Mouse (Mus musculus) hindbrain, embryonic 16.5 days (tissue): ENCODE results near the gene Flad1. TPM values are rescaled to one million over a fixed set of nuclear protein-coding genes. Genes with fewer than 3 reads are reported as not detected.

ENCODE experiments used
- ATAC-seq: fragments of 200-750 bp; cut with Nextera tagmentation; 2 replicates; pipeline ENCODE4 v1.8.0; 2017; ENCODE audit warnings: moderate TSS enrichment, moderate library complexity
- H3K27ac ChIP-seq: fragments of 300-500 bp; sonication (generic); 2 replicates; pipeline ENCODE4 v1.5.1; 2014; ENCODE audit warnings: low read depth, mild to moderate bottlenecking, control low read depth, low read length, moderate library complexity
- H3K27me3 ChIP-seq: fragments of 300-500 bp; sonication (generic); replicated peaks from 2 replicates; pipeline ENCODE4 v1.6.1; 2014; ENCODE audit warnings: low read length; ENCODE audit not compliant: control insufficient read depth, insufficient read depth
- H3K36me3 ChIP-seq: fragments of 300-500 bp; sonication (generic); 2 replicates; pipeline ENCODE4 v1.6.1; 2014; ENCODE audit warnings: mild to moderate bottlenecking, low read length, moderate library complexity, mixed read lengths; ENCODE audit not compliant: control insufficient read depth, insufficient read depth
- H3K4me1 ChIP-seq: fragments of 300-500 bp; sonication (generic); 2 replicates; pipeline ENCODE4 v1.6.1; 2014; ENCODE audit warnings: low read depth, low read length; ENCODE audit not compliant: control insufficient read depth, insufficient read depth
- H3K4me2 ChIP-seq: fragments of 300-500 bp; sonication (generic); 2 replicates; pipeline ENCODE4 v1.6.1; 2014; ENCODE audit warnings: mild to moderate bottlenecking, low read length, control low read depth, moderate library complexity
- H3K4me3 ChIP-seq: fragments of 300-500 bp; sonication (generic); 2 replicates; pipeline ENCODE4 v1.5.1; 2014; ENCODE audit warnings: mild to moderate bottlenecking, low read length, control low read depth, moderate library complexity
- H3K9ac ChIP-seq: fragments of 300-500 bp; sonication (generic); 2 replicates; pipeline ENCODE4 v1.6.1; 2014; ENCODE audit warnings: low read depth, mild to moderate bottlenecking, control low read depth, low read length, moderate library complexity
- H3K9me3 ChIP-seq: fragments of 300-500 bp; sonication (generic); 2 replicates; pipeline ENCODE4 v1.6.1; 2014; ENCODE audit warnings: mild to moderate bottlenecking, low read length, moderate library complexity; ENCODE audit not compliant: control insufficient read depth
- WGBS: fragments of 180-500 bp; shearing (Covaris S2); extraction: QIAGEN DNeasy Blood & Tissue Kit; methylation state at CpG from one replicate; pipeline ENCODE4 v1.1.7; 2014; 5-methylcytosine and 5-hydroxymethylcytosine counted together
- polyA plus RNA-seq: library from polyadenylated mRNA; unstranded; fragments of >200 nt; fragmentation: Nextera tagmentation; extraction: Ambion mirVana; gene quantifications from 2 replicates; pipeline ENCODE4 v1.2.1, GENCODE M21; 2015

Flad1 gene
- polyA plus RNA-seq, 1 experiment from 2014 or later = 34.7 TPM

- H3K9me3 ChIP-seq = no peaks in the 10 kb centered on the region
- H3K36me3 ChIP-seq = no peaks in the 10 kb centered on the region
- no peak overlapping the region for H3K9ac ChIP-seq
- no peak overlapping the region for H3K4me3 ChIP-seq
- no peak overlapping the region for H3K4me2 ChIP-seq
- peaks cover 27% of the 10 kb centered on the region for H3K4me1 ChIP-seq
- H3K27me3 ChIP-seq = no peaks in the 10 kb centered on the region
- ATAC-seq = no peak
- 54% methylated on average over 2 of the region's 2 CpGs for WGBS
- H3K27ac ChIP-seq = no peak overlapping the region
These were observed 8.8 kb upstream of the Flad1 start for GRCm38 (mm10) chr3:89420421-89420820.

DNA sequence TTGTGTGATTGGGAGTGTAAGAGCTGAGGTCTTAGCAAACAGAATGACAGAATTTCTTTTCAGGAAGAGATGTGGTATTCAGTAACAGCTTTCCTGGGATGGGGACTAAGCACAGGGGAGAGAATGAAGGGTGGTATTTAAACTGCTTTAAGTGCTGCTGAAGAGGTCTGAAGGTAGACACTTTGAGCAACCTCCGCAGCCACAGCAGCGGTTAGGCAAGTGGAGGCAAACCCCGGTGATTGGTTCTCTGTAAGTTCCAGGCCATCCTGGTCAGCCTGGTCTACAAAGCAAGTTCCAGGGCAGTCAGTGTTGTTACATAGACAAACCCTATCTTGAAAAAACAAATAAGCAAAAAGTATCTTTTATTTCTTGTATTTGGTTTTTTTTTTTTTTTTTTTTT, 8.3 kb upstream of the Flad1 start:
- Histone ChIP-seq H3K27me3 (no peaks in the 10 kb centered on the region), H3K9ac (peak overlapping the region; percentile 55), H3K9me3 (no peaks in the 10 kb centered on the region), H3K36me3 (peaks cover 3% of the 10 kb centered on the region), H3K4me1 (peaks cover 27% of the 10 kb centered on the region), H3K4me2 (peak overlapping the region; percentile 99), H3K4me3 (peak overlapping the region; percentile 63), H3K27ac (no peak overlapping the region; the same call in 1 of the 2 replicates)
- ATAC-seq = no peak
- WGBS = 32% methylated on average over 3 of the region's 3 CpGs

GRCm38 (mm10) chr3:89419571-89419970, 7.9 kb upstream of the Flad1 start:
- peak overlapping the region; percentile 77 for H3K9ac ChIP-seq
- H3K9me3 ChIP-seq = no peaks in the 10 kb centered on the region
- no peaks in the 10 kb centered on the region for H3K27me3 ChIP-seq
- peak overlapping the region; percentile 99 for H3K4me2 ChIP-seq
- 5% methylated on average over 9 of the region's 9 CpGs for WGBS
- peak overlapping the region; percentile 91 for H3K27ac ChIP-seq
- peak overlapping the region; percentile 63 for H3K4me3 ChIP-seq
- peaks cover 27% of the 10 kb centered on the region for H3K4me1 ChIP-seq
- peaks cover 7% of the 10 kb centered on the region for H3K36me3 ChIP-seq
- no peak for ATAC-seq

DNA sequence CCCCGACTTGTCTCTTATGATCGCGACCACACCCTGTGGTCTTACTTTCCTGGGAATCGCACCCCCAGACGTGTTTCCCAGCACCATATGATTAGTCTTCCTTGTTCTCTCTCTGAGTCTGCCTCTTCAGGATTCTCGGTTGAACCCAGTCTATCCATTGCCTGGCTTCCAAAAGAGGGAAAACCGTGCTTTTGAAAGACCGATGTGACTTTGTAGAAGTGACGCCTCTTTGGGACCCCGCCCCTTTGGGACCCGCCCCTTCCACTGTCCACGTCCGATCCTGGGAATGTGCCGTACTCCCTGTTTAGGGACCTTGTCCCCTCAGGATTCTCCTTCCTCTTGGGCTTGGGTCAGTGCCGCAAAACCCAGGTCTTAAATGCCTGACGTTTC, 7.2 kb upstream of the Flad1 start:
- Histone ChIP-seq H3K27me3 (no peaks in the 10 kb centered on the region), H3K4me1 (peaks cover 27% of the 10 kb centered on the region), H3K36me3 (peaks cover 7% of the 10 kb centered on the region), H3K9ac (peak overlapping the region; percentile 77), H3K9me3 (no peaks in the 10 kb centered on the region), H3K27ac (peak overlapping the region; percentile 91), H3K4me3 (peak overlapping the region; percentile 63), H3K4me2 (peak overlapping the region; percentile 99)
- under 1% methylated on average over 16 of the region's 16 CpGs for WGBS
- peak; percentile 2 for ATAC-seq

- Histone ChIP-seq H3K27me3 (no peaks in the 10 kb centered on the region), H3K9me3 (no peaks in the 10 kb centered on the region), H3K4me1 (peaks cover 27% of the 10 kb centered on the region), H3K4me2 (peak within 1 kb of the TSS; percentile 99), H3K27ac (peak within 1 kb of the TSS; percentile 91), H3K36me3 (peaks cover 7% of the 10 kb centered on the region), H3K9ac (peak within 1 kb of the TSS; percentile 77), H3K4me3 (peak within 1 kb of the TSS; percentile 63)
- under 1% methylated on average over 39 of the region's 39 CpGs for WGBS
- peak; percentile 97 for ATAC-seq
These were observed 6.6 kb upstream of the Flad1 start, which contains the start of the genes Cks1b and Shc1 for GRCm38 (mm10) chr3:89418170-89418860. TSS of gene Cks1b (minus strand) at chr3:89418383. TSS of gene Shc1 (plus strand) at chr3:89418443.

GRCm38 (mm10) chr3:89417840-89418169, 6.1 kb upstream of the Flad1 start:
- H3K4me3 ChIP-seq = peak overlapping the region; percentile 63
- H3K4me1 ChIP-seq = peaks cover 27% of the 10 kb centered on the region
- no peaks in the 10 kb centered on the region for H3K27me3 ChIP-seq
- H3K27ac ChIP-seq = peak overlapping the region; percentile 91
- peak; percentile 60 for ATAC-seq
- under 1% methylated on average over 20 of the region's 20 CpGs for WGBS
- peaks cover 7% of the 10 kb centered on the region for H3K36me3 ChIP-seq
- H3K4me2 ChIP-seq = peak overlapping the region; percentile 99
- no peaks in the 10 kb centered on the region for H3K9me3 ChIP-seq
- H3K9ac ChIP-seq = peak overlapping the region; percentile 58

GRCm38 (mm10) chr3:89417131-89417530, 5.5 kb upstream of the Flad1 start:
- Histone ChIP-seq H3K27ac (no peak overlapping the region), H3K36me3 (peaks cover 7% of the 10 kb centered on the region), H3K4me2 (peak overlapping the region; percentile 99), H3K4me1 (peaks cover 27% of the 10 kb centered on the region), H3K9ac (peak overlapping the region; percentile 58), H3K4me3 (peak overlapping the region; percentile 63), H3K9me3 (no peaks in the 10 kb centered on the region), H3K27me3 (no peaks in the 10 kb centered on the region)
- WGBS = 33% methylated on average over 2 of the region's 2 CpGs
- no peak for ATAC-seq

DNA sequence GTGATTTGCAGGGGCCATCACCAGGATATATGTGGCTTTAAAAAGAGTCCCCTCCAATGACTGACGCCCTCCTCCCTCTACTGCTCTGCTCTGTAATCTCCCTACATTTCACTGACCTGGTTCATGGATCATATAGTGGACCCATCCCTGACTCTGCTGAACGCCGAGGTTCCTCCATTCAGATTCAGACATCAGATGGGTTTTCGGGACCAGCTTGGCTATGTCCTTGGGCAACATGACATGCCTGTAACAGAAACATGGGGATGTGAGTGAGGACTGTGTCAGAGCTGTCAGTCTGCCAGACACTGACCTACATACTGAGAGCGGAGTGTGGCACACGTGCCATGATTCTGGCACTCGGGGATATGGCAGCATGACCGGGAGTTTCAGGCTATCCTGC, 4.5 kb upstream of the Flad1 start:
- Histone ChIP-seq H3K36me3 (peaks cover 7% of the 10 kb centered on the region), H3K4me3 (no peak overlapping the region), H3K9ac (no peak overlapping the region), H3K9me3 (no peaks in the 10 kb centered on the region), H3K4me1 (peaks cover 26% of the 10 kb centered on the region), H3K4me2 (no peak overlapping the region), H3K27ac (no peak overlapping the region), H3K27me3 (no peaks in the 10 kb centered on the region)
- no peak for ATAC-seq
- 94% methylated on average over 8 of the region's 8 CpGs for WGBS

DNA sequence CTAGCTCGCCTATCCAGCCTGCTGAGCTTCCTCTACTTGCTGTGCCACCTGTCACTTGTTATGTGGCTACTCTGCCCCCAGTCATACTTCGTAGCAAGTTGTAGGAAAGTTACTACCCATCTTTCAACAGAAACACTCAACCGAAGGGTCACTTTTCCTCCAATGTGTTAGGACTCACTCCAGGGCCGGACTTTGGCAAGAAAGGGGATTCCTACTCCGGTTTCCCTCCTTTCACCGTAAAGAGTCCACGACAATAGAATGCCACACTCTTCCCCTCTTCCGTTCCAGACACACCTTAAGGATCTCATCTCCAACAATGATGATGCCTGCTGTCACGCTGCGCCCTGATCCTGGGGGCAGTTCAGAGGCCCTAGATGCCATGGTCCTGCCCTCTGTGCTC, 806 bp downstream of the Flad1 start:
- Histone ChIP-seq H3K27me3 (no peaks in the 10 kb centered on the region), H3K9me3 (no peaks in the 10 kb centered on the region), H3K4me2 (peak overlapping the region; percentile 79), H3K9ac (peak overlapping the region; percentile 68), H3K27ac (peak overlapping the region; percentile 78), H3K4me3 (peak overlapping the region; percentile 59), H3K36me3 (peaks cover 11% of the 10 kb centered on the region), H3K4me1 (peaks cover 7% of the 10 kb centered on the region)
- WGBS = 82% methylated on average over 10 of the region's 10 CpGs
- no peak for ATAC-seq
